Mouse (Mus musculus): Measurements from ENCODE around the gene Rfng. TPM values are rescaled to one million over a fixed set of nuclear protein-coding genes. Genes with fewer than 3 reads are reported as not detected.
"Not testable (repeated sequence)": the region's sequence is repeated elsewhere in the genome, so short reads cannot be mapped to it uniquely, and the experiment has no call there.

Gene Rfng
- total RNA-seq, 2 experiments from 2014 or later: 3.3 to 10.4 TPM

DNA sequence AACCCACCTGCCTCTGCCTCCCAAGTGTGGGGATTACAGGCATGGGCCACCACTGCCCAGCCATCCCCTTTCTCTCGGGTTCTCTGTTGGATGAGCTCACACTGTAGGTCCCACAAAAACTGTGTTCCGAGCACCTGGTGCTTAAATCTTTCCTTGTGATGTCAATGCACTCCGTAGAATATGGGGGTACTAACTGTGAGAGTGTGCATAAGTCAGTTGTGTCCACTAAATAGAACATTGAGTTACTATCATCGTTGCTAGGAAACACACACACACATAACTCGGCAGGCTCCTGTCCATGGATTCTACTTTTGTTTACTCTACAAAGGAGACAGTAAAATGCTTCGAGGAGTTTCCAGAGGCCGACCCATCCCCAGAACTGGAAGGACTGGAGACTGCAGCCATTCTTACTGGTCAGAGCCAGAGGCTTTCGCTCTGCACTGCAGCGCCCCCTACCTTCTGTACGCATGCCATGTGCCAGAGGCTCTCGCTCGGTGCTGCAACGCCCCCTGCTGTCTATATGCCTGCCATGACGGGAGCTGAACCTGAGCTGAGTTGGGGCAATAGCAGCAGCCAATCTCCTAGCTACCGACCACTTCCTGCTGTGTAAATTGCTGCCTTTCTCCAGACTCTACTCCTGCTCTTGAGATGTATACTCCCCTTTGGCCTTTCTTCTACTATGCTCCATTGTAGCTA, 8.1 kb downstream of the Rfng start:
- peak; percentile 100 for ATAC-seq (ENCODE audit: poor library complexity, severe bottlenecking)

DNA sequence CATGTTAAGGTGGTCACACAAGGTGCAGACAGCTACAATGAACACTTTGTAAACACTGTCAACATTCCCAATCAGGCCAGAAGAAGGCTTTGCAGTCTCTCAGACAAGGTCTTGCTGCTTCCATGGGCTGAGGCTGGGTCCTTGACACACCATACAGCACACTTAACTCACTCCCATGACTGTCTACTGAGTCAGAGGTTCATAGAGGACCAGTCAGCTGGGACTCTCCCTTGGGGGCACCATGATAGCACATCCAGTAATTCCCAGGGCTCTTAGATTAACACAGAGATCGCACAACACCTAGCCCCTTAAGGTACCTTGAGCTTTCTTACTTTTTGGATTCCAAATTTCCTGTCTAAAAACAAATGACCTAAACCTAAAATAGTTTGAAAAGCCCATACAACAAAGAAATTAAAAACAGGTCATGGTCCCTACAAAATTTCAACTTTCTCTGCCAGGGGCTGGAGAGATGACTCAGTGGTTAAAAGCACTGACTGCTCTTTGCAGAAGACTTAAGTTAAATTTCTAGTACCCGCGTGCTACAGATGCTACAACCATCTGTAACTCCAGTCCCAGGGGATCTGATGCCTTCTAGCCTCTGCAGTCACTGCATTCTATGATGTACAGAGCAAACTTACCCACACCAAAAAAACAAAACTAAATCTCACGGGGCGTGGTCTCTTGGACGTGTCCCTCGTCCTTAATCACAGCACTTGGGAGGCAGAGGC, 10.4 kb downstream of the Rfng start:
- no peak for ATAC-seq (ENCODE audit: poor library complexity, severe bottlenecking)

DNA sequence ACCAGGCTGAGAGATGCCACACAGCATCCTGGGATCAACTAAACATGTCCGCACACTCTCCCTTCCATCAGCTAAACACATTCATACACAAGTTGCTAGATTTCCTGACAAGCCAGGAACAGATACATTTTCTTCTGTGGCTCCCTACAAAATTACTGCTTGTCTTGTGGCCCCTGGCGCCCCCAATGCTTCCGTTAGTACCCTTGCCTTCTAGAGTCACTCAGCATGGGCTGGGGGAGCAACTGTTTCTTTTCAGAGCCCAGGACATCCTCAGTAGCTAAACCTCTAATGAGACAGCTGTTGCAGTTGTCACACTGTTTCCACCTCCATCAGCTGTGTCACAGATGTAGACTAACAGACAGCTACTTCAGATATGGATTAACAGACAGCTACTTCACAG, 11.3 kb downstream of the Rfng start:
- no peak for ATAC-seq (ENCODE audit: poor library complexity, severe bottlenecking)

DNA sequence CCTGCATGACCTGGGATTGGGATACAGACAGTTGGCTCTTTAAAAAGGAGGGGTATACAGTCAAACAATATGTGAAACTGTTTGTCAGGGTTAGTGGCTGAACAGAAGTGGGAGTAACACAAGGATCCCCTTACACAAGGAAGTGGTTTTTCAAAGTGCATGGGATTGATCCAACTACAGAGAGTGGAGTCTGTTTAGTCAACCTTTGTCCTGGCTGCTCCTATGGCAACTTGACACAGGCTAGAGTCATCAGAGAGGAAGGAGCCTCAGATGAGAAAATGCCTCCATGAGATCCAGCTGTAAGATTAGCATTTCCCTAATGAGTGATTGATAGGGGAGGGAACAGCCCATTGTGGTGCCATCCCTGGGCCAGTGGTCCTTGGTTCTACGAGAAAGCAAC, 15.8 kb downstream of the Rfng start:
- no peak for ATAC-seq (ENCODE audit: poor library complexity, severe bottlenecking)

DNA sequence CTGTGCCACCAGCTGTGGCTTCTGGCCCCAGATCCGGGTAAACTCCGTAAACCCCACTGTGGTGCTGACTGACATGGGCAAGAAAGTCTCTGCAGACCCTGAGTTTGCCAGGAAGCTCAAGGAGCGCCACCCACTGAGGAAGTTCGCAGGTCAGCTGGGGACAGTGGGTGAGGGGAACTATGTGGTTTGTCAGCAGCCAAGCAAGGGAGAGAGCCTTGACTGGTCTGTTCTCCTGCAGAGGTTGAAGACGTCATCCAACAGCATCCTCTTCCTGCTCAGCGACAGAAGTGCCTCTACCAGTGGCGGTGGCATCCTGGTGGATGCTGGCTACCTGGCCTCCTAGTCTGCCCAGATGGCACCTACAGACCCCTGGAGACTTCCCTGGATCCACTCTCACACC, 17.0 kb downstream of the Rfng start:
- peak; percentile 97 for ATAC-seq (ENCODE audit: poor library complexity, severe bottlenecking)

DNA sequence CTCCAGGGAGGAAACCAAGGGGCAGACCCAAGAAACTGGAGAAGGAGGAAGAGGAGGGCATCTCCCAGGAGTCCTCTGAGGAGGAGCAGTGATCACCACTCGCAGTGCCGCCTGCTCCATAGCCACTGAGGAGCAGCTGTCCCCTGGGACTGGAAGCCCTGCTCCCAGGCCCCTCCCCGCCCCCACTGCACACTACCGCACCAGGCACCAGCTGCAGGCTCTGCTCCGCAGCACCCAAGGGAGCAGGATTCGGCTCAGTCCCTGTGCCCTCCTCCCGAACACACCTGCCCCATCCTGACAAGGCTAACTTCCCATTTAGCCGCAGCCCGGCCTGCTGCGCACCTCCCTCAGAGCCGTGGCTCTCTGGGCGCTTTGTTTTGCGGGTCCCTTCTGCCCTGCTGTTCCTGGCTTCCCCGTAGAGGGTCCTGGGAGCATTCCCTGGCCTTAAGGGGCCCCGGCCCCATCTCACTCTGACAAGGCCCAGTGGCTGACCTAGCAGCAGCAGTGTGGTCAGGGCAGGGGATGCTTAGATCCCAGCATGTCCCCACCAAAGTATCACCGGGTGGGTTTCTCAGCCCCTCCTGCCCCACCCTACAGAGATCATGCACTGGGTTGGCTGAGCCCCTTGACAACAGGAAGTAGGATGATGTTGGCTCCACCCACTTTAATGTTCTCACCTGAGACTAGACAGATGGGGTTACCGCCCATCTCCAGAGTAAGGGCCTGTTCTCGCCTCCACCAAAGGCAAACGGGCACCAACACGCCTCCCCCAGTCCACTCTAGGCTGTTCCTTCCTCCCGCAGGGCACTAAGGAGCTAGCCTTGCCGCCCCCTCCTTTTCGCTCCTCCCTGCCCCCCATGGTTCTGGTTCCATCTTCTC, 20.6 kb downstream of the Rfng start:
- ATAC-seq (ENCODE audit: poor library complexity, severe bottlenecking): 0 out of 2 replicates have a peak, but pooled peaks have one; percentile 6

DNA sequence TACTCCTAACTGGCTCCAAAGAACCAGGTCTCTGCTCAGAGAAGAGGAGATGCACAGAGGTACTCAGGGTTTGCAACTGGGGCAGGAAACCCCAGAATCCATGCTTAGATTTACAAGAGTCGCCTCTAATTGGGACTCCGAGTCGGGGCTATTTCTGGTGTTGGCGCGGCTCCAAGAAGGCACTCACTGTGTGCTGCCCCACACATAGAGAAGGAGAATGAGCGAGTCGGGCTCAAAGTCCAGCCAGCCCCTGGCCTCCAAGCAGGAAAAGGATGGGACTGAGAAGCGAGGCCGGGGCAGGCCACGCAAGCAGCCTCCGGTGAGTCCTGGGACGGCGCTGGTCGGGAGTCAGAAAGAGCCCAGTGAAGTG, 21.4 kb downstream of the Rfng start, which contains the start of gene Hmga1b:
Gene Hmga1b, plus strand, starts transcription at position 123 of the 370 bp plus-strand sequence.
- not testable (repeated sequence) for ATAC-seq (ENCODE audit: poor library complexity, severe bottlenecking)

DNA sequence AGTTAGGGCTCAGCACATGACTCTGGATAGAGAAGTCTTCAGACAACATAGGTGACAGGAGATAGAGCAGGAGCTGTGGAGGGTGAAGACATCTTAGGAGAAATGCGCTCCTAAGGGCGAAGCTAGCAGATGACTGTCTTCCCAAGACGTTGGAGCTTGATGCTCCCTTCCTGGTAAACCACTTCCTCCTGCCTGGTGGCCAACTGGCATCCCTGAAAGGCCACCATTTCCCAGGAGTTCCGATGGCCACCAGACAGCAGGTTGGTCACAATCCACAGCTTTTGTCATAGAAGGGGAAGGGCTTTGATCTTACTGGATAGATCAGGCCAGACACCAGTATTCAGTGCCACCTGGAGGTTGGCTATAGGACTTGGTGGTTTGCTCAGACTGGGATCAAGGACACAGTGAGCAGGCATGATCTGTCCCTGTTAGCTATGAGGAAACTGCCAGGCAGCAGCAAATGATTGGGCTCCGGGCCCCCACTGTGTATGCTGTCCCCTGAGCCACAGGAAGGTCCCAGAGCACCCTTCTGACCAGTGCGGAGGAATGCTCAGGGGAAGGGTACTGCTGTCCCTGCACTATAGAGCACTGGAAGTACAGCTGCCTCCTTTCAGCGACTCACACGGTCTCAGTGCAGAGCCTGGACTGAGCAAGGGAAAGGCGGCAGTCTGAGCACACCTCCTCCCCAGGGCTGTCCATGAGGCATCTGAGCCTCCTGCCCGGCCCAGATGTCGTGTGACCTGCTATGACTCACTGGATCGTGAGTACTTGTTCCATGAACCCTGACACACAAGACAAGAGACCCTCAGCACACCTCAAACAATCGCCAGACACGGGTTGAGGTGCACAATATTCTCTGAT, 22.0 kb downstream of the Rfng start:
- no peak for ATAC-seq (ENCODE audit: poor library complexity, severe bottlenecking)

DNA sequence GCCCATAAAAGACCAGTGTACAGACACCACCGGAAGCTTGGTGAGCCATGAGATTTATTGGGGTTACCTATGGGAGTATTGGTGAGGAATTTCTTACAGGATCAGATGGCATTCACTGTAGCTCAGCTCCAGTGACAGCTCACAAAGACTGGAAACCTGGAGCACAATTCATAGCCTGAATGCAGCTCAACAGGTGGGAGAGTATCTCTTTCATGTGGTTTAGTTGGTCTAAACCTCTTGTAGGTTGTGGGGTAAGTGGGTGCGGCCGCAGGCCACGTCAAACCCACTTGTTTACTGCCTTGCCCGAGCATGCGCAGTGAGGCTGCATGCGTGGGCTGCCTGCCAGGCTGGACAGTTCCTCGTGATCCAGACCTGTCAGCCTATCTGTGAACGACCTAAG, 23.8 kb downstream of the Rfng start:
- ATAC-seq (ENCODE audit: poor library complexity, severe bottlenecking): no peak

DNA sequence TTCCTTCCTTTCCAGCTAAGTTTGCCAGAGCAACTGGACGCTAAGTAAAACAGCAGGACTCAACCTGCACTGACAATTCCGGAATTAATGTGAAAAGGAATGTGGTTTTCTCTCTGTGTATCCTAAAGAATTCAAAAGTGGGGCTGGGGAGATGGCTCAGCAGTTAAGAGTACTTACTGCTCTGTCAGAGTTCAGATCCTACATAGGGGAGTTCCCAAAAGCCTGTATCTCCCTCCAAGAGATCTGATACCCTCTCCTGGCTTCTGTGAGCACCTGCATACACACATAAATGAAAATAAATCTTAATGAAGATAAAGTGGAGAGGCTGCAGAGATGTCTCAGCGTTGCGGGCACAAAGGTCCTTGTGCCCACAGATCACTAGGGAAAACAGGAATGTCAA, 32.4 kb downstream of the Rfng start:
- ATAC-seq (ENCODE audit: poor library complexity, severe bottlenecking): no peak

DNA sequence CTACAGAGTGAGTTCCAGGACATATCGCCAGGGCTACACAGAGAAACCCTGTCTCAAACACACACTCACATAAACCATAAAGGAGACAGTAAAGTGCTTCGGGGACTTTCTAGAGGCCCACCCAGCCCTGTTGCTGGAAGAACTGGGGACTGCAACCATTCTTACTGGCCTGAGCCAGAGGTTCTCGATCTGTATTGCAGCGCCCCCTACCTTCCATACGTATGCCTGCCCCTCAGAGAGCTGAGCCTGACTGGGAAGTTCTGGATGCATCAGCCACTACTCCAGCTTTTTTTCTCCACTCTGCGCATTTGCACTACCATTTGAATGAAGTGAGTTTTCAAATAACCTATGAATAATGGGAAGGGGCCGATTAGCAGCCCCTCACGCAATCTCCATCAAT, 34.6 kb downstream of the Rfng start:
- ATAC-seq (ENCODE audit: poor library complexity, severe bottlenecking): peak; percentile 84

DNA sequence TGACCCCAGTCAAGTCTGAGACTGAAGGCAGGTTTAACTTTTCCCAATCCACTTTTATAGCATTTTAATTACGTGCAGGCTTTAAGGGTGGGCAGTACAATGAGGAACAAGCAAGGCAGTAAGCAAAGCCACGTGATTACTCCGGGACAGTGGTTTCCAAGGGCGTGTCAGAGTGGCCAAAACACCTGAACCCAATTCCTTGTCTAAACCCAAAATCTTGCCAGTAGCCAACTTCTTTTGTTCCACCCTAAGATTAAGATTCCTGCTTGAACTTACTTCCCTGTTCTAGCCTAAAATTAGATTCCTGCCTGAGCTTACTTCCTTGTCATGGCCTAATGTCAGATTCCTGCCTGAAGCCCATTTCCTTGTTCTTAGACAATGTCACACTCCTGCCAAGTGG, 36.0 kb downstream of the Rfng start:
- no peak for ATAC-seq (ENCODE audit: poor library complexity, severe bottlenecking)

DNA sequence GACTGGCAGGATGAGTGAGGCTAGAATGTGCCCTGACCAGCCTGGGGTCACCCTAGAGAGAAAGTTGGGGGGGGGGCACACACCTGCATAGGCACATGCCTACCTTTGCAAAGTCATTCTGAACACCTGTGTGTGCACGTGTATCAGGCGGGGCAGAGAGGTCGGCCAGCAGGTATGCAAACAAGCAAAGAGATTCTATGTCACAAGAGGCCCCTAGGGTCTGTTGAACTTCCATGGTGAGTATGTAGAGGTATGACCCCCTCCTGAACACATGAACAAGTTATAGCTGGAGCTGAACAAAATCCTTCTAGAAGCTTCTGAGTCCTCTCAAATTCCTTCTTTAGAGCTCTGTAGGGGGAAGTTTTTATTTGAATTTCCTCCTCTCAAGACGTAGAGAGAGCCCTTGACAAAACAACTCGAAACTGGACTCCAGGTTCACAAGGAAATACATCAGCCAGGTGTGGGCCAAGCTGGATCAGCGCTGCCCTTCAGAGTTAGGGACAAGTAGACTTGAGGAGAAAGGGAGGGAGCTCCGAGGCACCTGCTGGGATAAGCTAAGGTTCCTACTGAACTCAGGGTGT, 39.8 kb downstream of the Rfng start:
- no peak for ATAC-seq (ENCODE audit: poor library complexity, severe bottlenecking)

DNA sequence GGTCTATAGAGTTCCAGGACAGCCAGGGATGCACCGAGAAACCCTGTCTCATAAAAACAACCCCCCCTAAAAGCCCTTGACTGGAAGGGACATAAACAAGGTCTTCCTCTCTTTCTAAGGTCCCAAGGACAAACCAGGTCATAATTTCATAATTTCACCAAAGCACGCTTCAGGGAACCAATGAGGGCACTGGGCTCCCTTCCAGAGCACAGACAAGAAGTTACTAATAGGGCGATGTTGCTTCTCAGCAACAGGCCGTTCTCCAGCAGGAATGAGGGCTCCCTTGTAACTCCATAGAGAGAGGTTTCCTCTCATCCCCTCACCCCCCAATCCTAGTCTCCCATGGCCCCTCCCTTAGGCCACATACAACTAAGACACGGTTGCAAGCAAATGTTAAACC, 43.0 kb downstream of the Rfng start:
- no peak for ATAC-seq (ENCODE audit: poor library complexity, severe bottlenecking)

DNA sequence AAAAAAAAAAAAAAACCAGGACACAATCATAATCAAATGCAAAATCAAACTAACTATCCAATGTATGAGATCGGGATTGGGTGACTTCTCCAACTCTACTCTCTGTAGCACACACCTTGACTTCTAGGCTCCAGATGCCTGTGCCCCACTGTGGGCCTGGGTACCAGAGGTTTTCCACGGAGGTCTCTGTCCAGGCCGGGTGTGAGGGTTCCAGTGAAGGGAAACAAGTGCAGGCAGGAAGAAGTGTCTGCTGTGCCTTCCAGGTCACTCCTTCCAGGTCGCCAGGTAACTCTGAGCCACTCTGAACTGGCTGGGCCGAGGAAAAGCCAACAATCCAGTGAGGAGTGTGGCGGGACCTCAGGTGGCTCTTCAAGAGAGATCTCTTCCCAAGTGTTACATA, 47.6 kb downstream of the Rfng start:
- no peak for ATAC-seq (ENCODE audit: poor library complexity, severe bottlenecking)

DNA sequence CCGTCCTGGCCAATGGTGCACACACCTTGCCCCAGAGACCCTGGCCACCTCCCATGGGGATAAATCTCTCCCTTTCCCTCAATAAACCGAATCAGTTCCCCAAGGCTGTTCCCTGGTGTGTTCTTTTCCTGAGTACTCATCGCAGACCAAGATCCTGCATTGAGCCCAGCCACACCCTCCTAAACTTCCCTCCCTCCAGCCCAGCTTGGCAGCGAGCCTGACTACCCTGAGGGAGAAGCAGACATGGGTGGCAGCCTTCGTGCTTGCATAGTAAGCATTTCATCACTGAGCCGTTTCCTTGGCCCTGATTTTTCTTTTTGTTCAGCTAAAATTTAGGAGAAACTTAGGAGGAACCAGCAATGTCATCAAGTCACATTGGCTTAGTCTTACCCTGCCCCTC, 50.5 kb downstream of the Rfng start:
- peak; percentile 38; the same call in 1 of the 2 replicates for ATAC-seq (ENCODE audit: poor library complexity, severe bottlenecking)

DNA sequence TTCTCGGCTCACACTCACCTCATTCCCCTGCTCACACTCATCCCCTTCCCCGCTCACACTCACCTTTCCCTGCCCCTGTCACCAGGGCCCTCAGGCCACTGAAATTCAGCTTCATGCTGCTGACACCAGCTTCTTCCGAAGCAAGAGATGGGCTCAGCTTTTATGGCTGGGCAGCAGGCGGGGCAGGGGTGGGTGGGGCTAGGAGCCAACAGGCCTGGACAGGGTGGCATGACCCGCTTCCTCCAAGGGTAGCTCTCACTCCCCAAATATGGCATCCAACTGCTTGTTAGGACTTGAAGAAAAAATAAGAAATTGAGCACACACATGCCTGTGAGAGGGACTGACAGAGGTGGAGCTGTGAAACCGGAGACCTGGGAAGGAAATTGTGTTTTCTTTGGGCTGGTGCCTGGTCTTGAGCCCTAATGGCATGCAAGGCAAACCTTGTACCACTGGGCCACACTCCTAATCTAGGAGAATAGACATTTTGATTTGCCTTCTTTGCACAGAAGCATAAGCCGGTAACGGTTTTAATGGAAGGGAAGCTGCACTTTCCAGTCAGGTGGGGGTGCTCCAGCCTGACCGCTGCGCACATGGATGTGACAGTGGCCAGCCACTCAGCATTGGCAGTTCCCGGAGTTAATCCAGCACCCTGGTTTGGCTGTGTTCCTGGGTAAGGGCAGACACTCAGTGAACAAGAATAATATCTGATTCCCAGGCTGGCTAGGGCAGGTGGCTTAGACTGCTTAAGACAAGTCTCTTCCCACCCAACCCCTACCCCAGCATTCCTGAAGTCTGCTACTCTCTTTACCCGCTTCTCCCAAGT, 51.9 kb downstream of the Rfng start, which contains the start of gene Cbr2:
Gene Cbr2, minus strand, starts transcription at position 257 of the 823 bp plus-strand sequence.
- no peak for ATAC-seq (ENCODE audit: poor library complexity, severe bottlenecking)

DNA sequence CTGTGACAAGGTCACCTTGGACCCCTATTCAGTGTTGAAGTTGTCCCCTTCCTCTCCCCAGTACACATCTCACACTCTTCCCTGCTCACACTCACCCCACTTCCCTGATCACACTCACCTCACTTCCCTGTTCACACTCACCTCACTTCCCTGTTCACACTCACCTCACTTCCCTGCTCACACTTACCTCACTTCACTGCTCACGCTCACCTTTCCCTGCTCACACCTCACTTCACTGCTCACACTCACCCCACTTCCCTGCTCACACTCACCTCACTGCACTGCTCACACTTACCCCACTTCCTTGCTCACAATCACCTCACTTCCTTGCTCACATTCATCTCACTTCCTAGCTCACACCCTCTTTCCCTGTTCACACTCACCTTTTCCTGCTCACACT, 52.6 kb downstream of the Rfng start:
- no peak for ATAC-seq (ENCODE audit: poor library complexity, severe bottlenecking)

All from megakaryocyte, adult 5-6 weeks (primary cell).